In the genomic region with DNA sequence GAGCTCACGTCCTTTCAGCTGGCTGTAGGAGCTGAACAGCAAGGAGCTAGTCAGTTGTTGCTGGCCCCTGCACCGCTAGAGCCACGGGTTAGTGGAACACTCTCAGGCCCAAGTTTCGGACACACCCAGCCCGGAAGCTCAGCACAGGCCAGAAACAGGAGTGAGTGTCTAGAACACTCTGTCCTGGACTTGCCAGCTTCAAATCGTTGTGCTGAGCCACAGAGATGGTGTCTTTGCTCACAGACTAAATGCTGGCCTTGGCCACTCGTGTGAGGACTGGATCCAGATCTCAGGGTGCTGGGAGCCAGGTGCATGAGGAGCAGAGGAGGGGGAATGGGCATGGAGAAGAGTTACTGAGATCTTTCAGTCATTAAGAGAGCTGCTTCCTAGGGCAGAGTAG, we compare ENCODE assay signal across 12 mouse cellular contexts. TPM values are rescaled to one million over a fixed set of nuclear protein-coding genes. Genes with fewer than 3 reads are reported as not detected.
A peak's percentile ranks its signal among the peaks of the same experiment; 100 is the strongest.
DNase-seq lines count a peak whose midpoint lies in the region.
"Had no signal": no experiment of that assay in that cellular context is flagged by ENCODE, and none has a peak within 500 bp of the region (broad histone marks: within the 10 kb centered on the region; RNA-seq: fewer than 3 reads in every experiment).

No protein-coding gene starts in this region.

- intact Hi-C loops in heart, postnatal 10 days (cut with DNase I) = no loop called here

- DNase-seq in cerebellum, adult 9-10 months = peak; percentile 66
- DNase-seq in cerebellum, postnatal 14 days = no peak
- peak; percentile 33 for DNase-seq in urinary bladder, postnatal 14 days (ENCODE audit: low spot score)
- DNase-seq in urinary bladder, adult 2 months (ENCODE audit: low spot score) = no peak
- DNase-seq in heart, postnatal 10 days = peak; percentile 48 to 60
- DNase-seq in T-cell, adult 2 months (ENCODE audit: low spot score) = no peak
- DNase-seq in thymus, postnatal 25 days = no peak
- no peak for DNase-seq in right cerebral cortex, postnatal 25 days
- DNase-seq: adrenal gland, adult 2 months; embryo, embryonic 11 days; layer of hippocampus, adult 9-11 months; thymus, postnatal 4 days had no signal

RNA-seq across cellular contexts. Expression of a gene that starts 6.1 kb away (rescaled TPM):
- 22.9 and 26.8 TPM in 2 replicates for polyA plus RNA-seq in urinary bladder, adult 2 months (2012; rRNA removed)
- total RNA-seq in heart, postnatal 10 days (2021) = 100 to 1,000 TPM; 177 to 185 TPM

Comparison
In these comparisons a context has a peak if more than half of its experiments do, and no peak if none do; other contexts are left out.
1. DNase-seq: peak in cerebellum, adult 9-10 months (single experiment), urinary bladder, postnatal 14 days (single experiment) and heart, postnatal 10 days (2 of 2); none in cerebellum, postnatal 14 days (0 of 2), urinary bladder, adult 2 months (single experiment), T-cell, adult 2 months (single experiment), thymus, postnatal 25 days (single experiment) and right cerebral cortex, postnatal 25 days (single experiment).